Mouse (Mus musculus): ENCODE measurements around the gene 1700067K01Rik.

DNA sequence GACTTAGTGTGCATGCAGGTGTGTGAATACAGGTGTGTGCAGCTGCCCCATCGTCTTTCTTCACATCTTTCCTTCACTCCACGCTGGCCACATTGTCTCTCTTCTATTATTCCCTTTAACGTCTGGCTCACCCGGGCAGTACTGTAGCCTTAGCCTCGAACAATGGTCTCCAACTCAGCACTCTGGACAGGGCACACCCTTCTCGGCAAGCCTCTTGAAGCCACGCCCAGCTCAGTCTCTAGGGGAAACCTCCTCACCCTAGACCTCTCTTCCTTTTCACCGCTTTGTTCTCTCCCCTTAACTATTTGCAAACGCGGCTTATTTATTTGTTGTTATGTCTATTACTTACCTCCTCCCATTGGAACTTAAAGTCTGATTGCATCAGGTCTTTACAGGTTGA, 26.1 kb downstream of the 1700067K01Rik start:
- no peak for TF ChIP-seq CTCF (IDR thresholded peaks at IDR 0.05)
- no peak for TF ChIP-seq EP300 (IDR thresholded peaks at IDR 0.05)

All from lung, postnatal 0 days (tissue).